Mouse (Mus musculus) myocyte (in vitro differentiated cells): ENCODE measurements around the gene Srsx. TPM values are rescaled to one million over a fixed set of nuclear protein-coding genes. Genes with fewer than 3 reads are reported as not detected.
"Not testable (repeated sequence)": the region's sequence is repeated elsewhere in the genome, so short reads cannot be mapped to it uniquely, and the experiment has no call there.

Experiments used
- H3K27me3 ChIP-seq: one replicate; pipeline ENCODE4 v1.6.1; 2011; ENCODE audit not compliant: control insufficient read depth, insufficient read depth, insufficient read length
- H3K36me3 ChIP-seq: one replicate; pipeline ENCODE4 v1.6.1; 2011; ENCODE audit not compliant: control insufficient read depth, insufficient read depth
- H3K4me2 ChIP-seq: one replicate; pipeline ENCODE4 v1.6.1; 2011; ENCODE audit warnings: low read depth, control low read depth
- H3K4me3 ChIP-seq: one replicate; pipeline ENCODE4 v1.5.1; 2011; ENCODE audit warnings: mild to moderate bottlenecking, control low read depth, moderate library complexity
- H3K79me2 ChIP-seq: one replicate; pipeline ENCODE4 v1.6.1; 2011; ENCODE audit not compliant: control insufficient read depth, insufficient read depth
- H3ac ChIP-seq: one replicate; pipeline ENCODE4 v1.6.1; 2011; ENCODE audit not compliant: control insufficient read depth, insufficient read length
- polyA plus RNA-seq: library from polyadenylated mRNA; unstranded; fragments of >200 nt; fragmentation: generic; extraction: Trizol; gene quantifications from one replicate; pipeline ENCODE4 v1.2.1, GENCODE M21; 2012; ENCODE audit warnings: missing spikeins

Gene Srsx
- polyA plus RNA-seq: not detected

GRCm38 (mm10) chrX:123222381-123222780, at the start of gene Srsx:
Srsx (minus strand) TSS chrX:123222481.
- not testable (repeated sequence) for H3ac ChIP-seq, H3K36me3 ChIP-seq, H3K27me3 ChIP-seq

DNA sequence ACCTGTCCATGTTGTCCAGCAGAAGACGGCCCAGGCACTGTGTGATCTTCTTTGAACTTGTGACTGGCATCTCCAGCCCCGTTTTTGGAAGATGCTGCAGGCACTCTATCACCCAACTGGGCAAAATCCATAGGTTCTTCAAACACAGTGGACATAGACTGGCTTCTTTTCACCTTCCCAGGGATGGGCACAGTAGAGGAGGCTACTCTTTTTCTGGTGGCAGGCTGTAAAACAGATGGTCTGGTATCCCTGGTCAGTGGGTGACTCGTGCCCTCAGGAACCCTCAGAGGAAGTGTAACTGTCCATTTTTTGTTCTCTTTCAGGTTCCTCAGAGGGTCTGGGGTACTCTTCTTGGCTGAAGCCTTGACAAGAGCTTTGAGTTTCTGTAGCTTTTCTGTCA, 24.5 kb upstream of the Srsx start, which contains the start of gene Gm17577:
Gene Gm17577 (minus strand): TSS at position 101 of the 400 bp plus-strand sequence.
- H3K79me2 ChIP-seq, H3K36me3 ChIP-seq, H3K4me3 ChIP-seq, H3K4me2 ChIP-seq, H3ac ChIP-seq, H3K27me3 ChIP-seq: not testable (repeated sequence)

More at GRCm38 (mm10) chrX:123222381-123222780, at the start of gene Srsx:
- H3K4me3 ChIP-seq, H3K4me2 ChIP-seq, H3K79me2 ChIP-seq: not testable (repeated sequence)

Other genes starting within 250 kb of the Srsx start
- not detected for gene Gm17521, start 192.8 kb downstream of the Srsx start, polyA plus RNA-seq
- gene Cldn34c1, start 119.0 kb downstream of the Srsx start, polyA plus RNA-seq: 0.06 TPM
- not detected for gene Gm17577, start 24.4 kb upstream of the Srsx start, polyA plus RNA-seq